Mouse (Mus musculus): ENCODE data around the gene Dnajc5.

DNA sequence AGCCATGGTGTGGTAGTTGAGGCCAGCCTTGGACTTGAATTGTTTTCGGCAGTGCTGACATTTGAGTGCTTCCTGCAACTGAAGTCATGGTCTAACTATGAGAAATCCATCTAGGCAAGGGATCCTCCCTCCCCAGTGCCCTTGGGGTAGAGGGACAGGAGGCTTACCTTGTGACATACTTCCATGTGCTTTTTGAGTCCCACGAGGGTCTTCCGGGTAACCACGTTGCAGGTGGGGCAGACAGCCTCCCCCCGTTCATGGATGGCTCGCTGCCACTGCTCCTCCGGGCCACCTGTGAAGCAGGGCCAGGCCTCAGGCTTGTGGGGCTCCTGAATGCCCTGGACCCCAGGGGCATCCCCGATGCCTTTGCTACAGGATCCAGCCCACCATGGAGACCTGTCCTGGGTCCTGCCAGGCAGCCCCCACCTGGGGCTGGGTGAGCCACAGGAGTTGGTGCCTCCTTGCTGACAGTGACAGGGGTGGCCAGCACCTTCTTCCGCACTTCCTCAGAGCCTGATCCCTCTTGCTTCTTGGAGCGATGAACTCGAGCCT is 68.0 kb downstream of the Dnajc5 start:
- TF ChIP-seq HCFC1 (IDR thresholded peaks at IDR 0.05; ENCODE audit: borderline replicate concordance, insufficient read depth, low read length) (no peak), MAFK (IDR thresholded peaks at IDR 0.05; ENCODE audit: insufficient read depth, low read depth, low read length) (no peak), ZC3H11A (IDR thresholded peaks at IDR 0.05; ENCODE audit: borderline replicate concordance, low read depth, low read length) (no peak), CHD2 (IDR thresholded peaks at IDR 0.05; ENCODE audit: low read depth, low read length) (no peak)
